Mouse (Mus musculus) right cerebral cortex, postnatal 4 days (tissue): ENCODE measurements around the gene Npas2.
A peak's percentile ranks its signal among the peaks of the same experiment; 100 is the strongest.

Experiments
- DNase-seq: peaks from one replicate; pipeline ENCODE4 v3.0.0-alpha.2; 2022

Npas2 gene

DNA sequence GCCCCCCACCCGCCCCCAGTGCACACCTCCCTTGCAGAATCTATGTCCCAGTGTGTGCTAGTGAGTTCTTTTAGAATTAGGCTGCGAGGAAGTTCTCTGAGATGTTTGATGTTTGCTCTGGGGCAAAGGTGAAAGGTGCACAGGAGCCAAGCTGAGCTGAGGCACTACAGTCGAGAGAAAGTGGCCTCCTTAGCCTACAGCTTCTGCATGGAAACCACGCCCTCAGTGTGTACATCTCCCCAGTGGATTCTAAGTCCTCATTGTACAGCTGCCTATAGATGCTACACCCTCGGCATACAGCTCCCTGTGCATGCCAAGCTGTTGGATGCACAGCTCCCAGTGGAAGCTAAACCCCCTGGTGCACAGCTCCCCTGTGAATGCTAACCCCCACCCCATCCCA lies 145.9 kb downstream of the Npas2 start:
- no peak for DNase-seq

DNA sequence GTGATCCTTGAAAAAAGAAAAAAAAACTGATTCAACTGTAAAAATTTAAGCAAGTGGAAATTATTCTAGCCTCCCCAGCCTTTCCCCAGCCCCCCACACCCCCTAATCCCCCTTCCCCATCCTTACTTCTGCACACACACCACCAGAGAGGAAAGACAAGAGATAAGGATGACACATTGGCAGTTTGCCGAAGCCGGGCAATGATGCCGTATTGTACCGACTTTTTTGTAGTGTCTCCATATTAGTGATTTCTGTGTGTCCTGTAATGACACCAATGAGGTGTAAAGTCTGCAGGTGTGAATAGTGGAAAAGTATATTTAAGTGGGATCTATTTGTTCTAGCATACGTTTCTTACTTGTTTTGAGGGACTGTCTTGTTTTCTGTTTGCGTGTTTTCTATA lies 146.6 kb downstream of the Npas2 start:
- DNase-seq: no peak

DNA sequence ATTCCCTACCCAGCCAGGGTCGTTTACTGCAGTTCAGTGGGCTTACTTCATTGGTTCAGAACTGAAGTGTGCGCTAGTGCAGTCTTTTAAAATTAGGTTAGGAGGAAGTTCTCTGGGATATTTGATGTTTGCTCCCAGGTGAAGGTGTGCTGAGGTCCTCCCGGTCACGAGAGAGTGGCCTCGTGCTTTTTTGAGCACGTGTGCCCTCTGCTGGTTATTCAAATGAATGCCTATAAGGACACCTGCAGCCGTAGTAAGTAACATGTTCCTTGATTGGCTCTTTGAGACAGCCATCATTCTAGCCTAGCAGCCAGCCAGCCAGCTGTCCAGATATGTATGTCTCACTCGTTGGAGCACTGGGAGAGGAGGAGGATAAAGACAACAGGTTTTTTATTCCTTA lies 147.1 kb downstream of the Npas2 start:
- DNase-seq: no peak

DNA sequence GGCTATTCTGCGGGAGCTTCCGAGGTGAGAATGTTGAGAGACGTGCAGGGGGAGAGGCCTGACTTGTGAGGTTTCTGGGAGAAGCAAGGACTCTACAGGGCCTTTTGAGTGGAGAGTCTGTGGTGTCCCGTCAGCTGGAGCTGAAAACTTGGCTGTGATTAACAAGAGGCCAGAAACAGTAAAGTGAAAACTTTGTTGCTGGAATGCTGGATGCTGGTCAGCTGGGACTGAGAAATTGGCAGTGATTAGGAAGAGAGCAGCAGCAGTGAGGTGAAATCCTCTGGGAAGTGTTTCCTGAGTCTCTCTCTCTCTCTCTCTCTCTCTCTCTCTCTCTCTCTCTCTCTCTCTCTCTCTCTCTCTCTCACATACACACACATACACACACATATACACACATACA lies 148.3 kb downstream of the Npas2 start:
- no peak for DNase-seq

DNA sequence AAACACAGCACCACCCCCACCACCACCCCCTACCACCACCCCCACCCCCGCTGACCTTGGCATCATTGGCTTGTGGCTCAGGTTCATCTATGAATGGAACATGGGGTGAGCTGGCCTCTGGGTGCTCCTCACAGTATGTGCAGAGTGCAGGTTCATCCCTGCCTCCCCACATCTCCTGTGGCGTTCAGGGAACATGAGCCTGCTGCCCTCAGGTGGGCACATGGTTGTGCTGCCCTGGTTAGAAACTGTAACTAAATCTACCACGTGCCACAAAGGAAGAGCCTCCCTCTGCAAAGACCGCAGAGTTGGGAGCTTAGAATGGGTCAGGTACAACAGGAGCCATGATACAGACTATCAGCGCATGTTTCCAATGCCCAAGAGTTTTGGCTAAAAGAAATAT lies 149.7 kb downstream of the Npas2 start:
- no peak for DNase-seq

DNA sequence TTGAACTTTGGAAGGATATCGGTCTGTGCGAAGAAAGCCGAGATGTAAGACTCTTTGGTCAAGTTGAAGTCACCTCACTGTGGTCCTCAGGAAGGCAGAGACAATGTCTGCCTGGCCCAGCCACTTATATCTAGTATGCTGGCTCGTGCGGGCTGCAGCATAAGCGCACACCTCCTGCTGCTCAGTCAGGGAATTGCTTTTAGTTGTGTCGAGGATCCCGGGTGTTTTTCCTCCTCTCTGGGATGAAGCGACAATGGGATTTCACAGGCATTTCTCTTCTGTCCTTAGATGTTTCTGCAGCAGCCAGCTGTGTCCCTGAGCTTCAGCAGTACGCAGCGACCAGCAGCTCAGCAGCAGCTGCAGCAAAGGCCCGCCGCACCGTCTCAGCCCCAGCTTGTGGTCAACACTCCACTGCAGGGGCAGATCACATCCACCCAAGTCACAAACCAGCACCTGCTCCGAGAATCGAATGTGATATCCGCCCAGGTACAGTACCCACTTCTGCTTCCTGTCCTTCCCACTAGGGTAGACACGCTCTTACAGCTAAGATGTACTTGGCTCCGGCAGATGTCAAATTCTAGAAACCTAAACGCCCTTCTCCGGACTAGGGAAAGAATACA lies 151.6 kb downstream of the Npas2 start:
- DNase-seq: peak; percentile 54

DNA sequence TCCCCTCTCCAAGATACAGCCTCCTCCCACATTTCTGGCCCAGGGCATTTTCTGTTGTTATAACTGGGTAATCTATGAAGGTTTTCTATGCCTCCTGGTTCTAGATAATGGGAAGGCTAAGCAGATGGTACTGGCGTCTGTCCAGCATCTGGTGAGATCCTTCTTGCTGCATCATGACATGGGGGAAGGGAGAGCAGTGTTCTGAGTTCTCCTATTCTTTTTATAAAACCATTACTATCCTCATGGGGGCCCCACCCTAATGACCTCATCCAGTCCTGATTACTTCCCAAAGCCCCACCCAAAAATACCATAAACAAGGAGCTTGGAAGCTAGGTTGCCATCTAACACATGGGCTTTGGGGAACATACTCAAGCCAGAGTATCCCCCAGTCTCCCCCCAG lies 155.5 kb downstream of the Npas2 start:
- DNase-seq: no peak

DNA sequence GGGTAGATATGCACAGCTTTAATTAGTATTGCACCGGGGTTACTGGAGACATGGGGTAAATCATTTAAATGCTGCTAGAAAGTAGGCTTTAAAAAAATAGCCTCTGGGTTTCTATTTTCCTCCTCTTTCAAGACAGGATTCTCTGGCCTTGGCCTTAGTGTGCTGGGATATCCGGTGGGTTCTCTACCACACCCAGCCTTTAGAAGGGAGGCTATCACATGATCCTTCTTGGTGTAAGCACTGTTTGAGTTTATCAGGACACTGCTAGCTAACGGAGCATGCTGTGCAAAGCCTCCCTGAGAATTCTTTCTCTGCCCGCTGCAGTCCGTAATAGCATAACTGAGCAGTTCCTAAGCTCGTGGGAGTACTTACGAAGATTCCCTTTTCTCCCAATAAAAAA lies 155.9 kb downstream of the Npas2 start:
- DNase-seq: no peak

DNA sequence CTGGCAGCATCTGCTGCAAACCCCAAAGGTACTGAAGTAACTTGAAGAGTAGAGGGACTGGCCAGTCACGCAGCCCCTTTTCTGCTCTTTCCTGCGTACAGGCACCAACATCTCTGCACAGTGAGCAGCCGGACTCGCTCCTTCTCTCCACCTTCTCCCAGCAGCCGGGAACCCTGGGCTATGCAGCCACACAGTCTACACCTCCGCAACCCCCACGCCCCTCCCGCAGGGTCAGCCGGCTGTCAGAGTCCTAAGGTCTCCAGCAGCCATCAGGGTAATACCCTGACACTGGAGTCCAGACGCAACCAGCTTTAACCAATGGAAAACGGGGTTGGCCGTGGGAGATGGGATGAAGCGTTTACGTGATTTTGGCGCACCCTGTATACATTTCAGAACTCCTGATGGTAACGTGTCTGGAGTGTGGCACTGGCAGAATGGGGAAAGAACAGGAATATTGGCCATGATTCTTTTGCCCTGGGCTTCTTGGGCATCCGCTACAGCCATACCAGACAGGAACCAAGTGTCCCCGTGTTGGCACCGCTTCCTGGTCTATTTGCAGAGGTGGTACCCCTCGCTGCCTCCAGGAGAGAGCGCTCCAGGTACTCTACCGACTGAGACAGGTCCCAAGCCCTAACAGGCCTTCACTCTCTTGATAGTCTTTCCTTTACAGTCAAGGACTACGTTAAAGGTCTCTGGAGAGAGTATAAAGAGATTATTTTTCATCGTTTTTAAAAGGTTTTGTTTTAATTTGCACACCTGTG lies 168.4 kb downstream of the Npas2 start:
- DNase-seq: no peak

DNA sequence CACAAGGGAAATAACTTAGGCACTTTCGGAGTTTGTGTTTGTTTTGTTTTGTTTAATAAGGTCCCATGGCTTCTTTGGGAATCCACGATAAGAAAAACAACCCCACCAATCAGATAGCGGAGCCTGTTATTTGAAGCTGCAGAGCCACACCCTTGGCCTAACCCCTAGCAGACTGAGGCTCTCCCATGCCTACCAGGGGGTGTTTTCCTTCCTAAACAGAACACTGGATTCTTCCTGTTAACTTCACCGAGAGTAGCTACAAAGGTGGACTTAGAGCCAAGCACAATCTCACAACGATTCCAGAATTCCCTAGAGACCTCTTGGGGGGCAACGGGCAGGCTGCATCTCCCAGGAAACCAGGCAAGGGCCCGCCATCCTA lies 169.0 kb downstream of the Npas2 start:
- DNase-seq: no peak

DNA sequence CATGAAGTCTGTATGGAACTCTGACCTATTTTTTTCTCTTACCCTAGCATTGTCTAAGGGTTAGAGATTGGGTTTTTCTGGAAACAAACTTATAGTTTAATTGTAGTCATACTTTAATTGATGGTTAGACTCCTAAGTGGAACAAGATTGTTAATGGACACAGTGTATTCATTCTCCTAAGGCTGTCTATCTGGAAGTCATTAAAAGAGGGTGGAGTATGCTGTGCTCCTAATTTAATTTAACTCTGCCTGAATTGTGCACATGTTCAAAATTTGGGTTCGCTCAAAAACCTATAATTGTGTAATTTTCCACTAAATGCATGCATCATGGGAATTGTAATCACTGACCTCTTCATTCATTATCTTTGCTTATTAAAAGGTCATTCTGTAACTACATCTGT lies 172.0 kb downstream of the Npas2 start:
- no peak for DNase-seq

DNA sequence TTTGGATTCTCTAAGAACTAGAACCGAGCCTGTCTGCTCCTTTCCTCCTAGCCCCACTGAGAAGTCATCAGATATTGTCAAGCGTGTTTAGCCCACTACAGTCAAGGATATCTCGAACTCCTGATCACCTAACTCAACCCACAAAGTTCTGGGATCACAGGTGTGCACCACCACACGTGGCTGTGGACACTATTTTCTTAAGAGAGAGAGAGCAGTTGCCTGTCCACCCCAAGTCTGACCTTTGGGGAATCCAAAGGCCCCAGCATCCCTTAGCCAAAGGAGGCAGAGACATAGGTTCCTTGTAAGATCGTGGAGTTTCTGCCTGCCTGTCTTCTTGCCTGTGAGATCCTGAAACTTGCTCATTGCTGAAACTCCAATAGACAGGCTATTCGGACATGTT lies 173.5 kb downstream of the Npas2 start:
- no peak for DNase-seq

DNA sequence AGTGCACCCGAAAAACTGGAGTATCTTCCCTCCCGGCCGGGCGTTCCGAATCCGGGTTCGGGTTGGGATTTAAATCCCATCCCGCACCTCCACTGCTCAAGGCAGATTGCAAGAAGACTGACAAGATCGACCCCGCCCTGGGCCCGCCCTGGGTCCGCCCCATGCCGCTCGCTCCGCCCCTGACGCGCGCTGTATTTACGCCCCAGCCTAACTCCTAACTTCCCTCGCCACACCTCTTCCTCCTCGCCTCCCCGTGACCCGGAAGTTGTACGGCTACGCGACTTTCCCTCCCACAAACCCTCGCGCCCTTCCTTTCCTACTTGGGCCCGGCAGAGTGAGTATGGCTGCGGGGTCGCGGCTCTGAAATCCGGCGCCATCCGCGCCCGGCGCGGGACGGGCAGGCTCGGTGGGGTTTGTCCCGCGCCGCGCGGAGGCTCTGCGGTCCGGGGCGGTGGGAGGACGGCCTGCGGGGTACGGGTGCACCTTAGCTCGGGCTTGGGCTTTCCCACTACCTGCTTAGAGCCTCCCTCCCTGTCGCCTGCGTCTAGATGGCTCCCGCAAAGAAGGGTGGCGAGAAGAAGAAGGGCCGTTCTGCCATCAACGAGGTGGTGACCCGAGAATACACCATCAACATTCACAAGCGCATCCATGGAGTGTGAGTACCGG lies 174.2 kb downstream of the Npas2 start, which contains the start of gene Rpl31:
TSS of gene Rpl31 (plus strand) at position 242 of the 666 bp plus-strand sequence.
- DNase-seq: peak; percentile 94

DNA sequence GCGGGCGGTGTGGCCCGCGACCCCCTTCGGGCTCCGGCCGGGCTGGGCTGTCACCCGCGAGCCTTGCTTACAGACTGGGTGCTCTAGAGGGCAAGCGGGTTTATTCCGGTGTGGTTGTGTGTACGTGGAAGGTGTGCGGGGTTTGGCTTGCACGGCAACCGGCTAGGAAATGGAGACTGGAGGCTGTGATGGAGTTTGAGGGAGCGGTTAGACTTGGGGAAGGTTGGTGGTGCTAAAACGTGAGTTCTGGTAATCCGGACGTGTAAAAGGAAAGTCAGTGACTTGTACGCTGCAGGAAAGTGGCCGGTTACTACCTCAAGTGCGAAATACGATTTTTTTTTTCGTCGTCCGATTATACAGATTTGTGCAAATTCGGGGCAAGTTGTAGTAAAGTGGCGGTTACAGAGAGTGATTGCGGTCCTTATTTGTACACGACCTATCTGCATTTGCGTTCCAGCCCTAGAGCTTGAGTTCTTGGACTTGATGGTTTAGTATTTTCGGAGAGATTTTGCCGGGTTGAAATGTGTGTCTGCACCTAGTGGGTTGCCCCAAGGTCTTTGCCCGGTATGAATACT lies 174.8 kb downstream of the Npas2 start:
- DNase-seq: peak; percentile 38

DNA sequence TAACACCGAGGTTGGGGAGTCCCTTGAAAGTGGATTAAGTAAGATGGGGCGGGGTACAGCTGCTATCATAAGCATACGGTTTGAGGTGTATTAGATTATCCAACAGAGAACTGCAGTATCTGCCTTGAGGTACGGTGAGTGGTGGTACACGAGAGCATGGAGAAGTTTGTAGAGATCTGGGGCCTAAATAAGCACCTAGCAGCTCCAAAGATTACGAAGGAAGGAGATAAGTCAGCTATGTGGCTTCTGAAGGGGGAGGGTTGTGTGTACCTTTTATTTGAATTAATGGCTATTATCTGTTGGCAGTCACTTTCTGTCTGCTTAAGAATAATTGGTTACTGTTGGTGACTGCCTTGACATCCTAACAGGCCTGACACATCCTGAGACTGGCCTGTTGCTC lies 176.9 kb downstream of the Npas2 start:
- DNase-seq: no peak

DNA sequence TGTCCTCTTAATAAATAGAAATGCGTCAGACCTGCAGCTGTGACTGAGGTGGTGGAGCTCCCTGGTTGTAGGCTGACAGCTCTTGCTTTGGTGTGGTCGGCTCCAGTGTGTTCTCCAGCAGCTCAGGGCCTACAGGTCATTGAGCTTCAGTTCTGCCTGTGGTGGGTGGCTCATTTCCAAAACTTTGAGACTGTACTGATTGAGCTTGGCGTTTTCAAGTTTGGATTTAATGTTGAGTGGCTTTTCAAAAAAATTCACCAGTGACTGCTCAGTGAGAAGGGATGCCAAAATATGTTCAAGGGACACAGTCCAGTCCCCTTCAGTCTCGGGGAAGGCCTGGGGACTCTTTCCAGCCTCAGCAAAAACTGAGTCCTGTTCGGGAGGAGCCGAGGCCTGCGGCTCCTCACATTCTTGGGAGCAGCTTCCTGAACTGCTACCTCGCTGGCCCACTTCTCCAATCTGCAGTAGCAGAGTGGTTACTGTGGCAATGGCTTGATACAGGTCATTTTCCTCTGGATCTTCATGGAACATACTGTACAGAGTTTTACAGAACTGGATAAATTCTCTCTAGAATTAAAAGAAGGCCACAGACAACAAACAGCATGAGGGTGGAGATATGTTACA lies 178.8 kb downstream of the Npas2 start:
- DNase-seq: no peak

DNA sequence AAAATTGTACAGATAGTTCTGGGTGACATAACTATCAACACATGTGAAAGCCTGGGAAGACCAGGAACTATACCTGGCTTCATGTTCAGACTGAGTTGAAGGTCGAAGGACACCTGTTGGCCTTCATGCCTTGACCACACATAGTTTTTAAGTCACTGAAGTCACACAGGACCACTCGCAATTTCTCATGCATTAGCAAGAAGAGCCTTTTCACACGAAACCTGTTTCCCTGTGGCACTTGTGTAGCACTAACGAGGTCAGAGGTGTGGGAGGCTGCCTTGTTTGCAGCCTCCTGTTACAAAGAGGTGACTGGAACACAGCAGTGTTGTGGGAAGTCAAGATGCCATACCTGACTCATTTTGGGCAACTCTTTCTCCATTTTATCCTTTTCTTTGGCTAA lies 179.8 kb downstream of the Npas2 start:
- DNase-seq: no peak

DNA sequence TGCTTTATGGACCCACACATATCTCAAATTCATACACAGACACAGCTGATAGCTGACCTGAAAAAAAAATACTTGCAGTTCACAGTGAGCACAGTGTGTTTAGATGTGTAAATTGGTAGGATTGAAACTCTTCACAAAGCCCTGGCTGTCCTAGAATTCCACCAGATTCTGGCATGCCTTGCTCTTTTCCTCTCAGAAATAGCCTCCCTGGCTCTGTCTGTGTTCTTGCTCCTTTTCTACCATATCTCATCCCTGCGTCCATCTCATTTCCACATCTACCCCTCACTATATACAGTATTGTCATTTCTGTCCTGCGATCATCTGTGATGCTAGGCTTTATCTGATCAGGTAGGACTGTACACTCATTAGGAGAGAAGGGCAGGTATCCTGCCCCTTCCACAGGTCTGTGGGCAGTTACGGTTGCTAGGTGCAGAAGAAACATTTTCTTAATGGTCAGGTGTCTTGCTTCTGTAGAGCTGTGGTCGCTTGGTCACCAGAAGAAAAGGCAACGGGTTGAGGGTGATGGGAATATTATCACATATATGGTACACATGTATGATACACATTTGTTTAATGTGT lies 180.8 kb downstream of the Npas2 start:
- DNase-seq: no peak

DNA sequence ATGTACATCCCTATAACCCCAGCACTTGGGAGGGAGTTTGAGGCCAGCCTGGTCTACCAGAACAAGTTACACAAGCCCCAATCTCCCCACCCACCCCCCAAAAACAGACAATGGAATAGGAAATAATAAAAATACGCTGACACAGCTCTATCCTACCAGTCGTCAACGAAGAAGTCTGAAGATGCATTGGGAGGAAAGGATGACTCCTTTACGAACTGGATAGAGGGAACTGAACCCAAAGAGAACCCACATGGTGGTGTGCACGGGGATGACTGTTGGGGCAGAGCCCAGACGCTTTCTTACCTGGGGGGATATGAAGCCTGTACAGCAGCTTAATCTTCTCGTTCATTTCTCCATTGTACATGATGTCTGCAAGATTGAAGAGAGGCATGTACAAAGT lies 182.6 kb downstream of the Npas2 start:
- no peak for DNase-seq

DNA sequence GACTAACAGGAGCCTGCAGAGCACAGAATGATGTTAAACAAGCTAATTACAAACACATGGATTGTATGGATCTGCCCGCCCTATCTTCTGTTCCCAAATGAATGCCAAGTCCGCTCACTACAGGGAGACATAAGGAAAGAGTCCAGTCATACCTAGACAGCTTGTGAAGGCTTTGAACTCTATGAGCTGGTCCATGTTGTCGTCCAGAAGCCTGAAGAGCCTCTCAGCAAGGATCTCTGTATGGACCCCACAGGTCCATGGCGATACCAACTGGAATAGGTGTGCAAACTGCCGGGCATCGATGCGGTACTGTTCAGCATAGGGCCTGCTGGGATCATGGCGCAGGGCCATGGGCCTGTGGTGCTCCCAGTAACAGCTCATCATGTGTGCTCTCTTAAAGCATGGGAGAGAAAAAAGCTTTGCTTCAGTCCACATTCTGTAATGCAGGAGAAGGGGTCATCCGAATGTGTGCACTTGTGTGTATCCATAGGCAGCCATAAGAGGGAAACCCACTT lies 183.3 kb downstream of the Npas2 start:
- DNase-seq: no peak

DNA sequence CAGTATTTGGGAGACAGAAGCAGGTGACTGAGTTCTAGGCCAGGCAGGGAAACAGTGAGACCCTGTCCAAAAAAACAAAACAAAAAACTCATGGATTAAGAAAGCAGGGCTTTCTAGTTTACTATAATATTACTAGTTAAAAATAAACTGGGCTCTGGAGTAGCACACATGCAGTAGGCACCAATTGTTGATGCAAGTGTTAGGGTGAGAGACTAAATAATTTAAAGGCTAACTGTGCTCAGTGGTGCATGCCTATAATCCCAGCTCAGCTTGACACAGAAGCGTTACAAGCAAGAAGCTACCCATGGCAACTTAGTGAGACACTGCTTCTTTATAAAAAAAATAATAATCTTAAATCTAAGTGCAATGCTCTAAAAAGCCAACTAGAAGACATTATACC lies 185.0 kb downstream of the Npas2 start:
- DNase-seq: no peak

DNA sequence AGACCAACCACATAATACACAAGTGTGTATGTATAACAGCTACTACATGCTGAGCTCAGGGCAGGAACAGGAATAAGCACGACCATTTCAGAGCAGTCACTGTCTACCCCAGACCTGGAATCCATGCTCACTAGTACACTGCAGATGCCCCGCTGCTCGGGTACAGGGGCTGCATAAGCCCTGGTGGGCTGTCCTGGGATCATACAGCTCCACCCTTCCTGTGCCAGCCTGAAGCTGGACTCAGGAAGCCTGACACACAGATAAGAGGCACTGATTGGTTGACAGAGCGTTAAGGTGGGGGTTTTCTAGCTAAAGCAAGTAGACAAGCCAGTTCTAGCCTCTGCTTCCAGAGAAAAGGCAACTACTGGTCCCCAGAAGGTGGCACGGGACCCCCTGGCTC lies 185.5 kb downstream of the Npas2 start:
- DNase-seq: no peak

DNA sequence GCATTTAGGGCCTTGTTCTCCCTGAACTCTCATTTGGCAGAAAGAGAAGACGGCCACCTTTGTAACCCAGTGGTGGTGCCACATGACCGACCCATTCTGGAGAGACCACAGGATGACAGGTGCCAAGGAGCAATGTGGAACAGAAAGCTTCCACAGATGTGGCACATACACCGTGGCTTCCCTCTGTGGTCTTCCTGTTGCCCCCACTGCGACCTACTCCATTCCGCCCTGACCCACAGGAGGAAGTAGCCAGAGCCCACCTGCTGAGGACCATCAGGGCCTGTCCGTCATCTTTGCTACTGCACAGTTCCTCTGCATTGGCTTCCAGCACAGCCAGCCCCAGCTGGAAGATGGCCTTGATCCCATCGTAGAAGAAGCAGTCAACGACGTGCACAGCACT lies 187.5 kb downstream of the Npas2 start:
- no peak for DNase-seq
